Mouse (Mus musculus) thymus, adult 18-20 months (tissue): ENCODE measurements at regions not wholly inside any gene's neighbourhood (a gene's known extent, or its start where the extent isn't known, plus 50 kb on each side); places are given as distances from the start of the nearest gene placed in this dataset.
"Not testable (repeated sequence)": the region's sequence is repeated elsewhere in the genome, so short reads cannot be mapped to it uniquely, and the experiment has no call there.

Experiments
- DNase-seq, 2 experiments: peaks; one replicate each; pipeline ENCODE4 v3.0.0; 2022; ENCODE audit warnings: mixed read lengths in 2 of 2

- DNase-seq: not testable (repeated sequence)
These were observed 242.1 kb downstream of the Gm21863 start for GRCm38 (mm10) chr12:20196386-20196785.

GRCm38 (mm10) chr12:20196905-20197304 is 242.6 kb downstream of the Gm21863 start:
- DNase-seq: not testable (repeated sequence)

- DNase-seq: not testable (repeated sequence)
These were observed 269.6 kb downstream of the Gm21863 start for GRCm38 (mm10) chr12:20223921-20224320.

GRCm38 (mm10) chr12:20226831-20227230 is 272.5 kb downstream of the Gm21863 start:
- DNase-seq: not testable (repeated sequence)

GRCm38 (mm10) chr12:20227427-20228160 is 273.3 kb downstream of the Gm21863 start:
- DNase-seq: not testable (repeated sequence)

GRCm38 (mm10) chr12:20228321-20228999 is 274.2 kb downstream of the Gm21863 start:
- DNase-seq: not testable (repeated sequence)

GRCm38 (mm10) chr12:20229441-20229840 is 275.1 kb downstream of the Gm21863 start:
- not testable (repeated sequence) for DNase-seq

GRCm38 (mm10) chr12:20230141-20230892 is 276.0 kb downstream of the Gm21863 start:
- no peak for DNase-seq

GRCm38 (mm10) chr12:20230893-20231235 is 276.6 kb downstream of the Gm21863 start:
- no peak for DNase-seq

- DNase-seq: peak in 1 of 2 experiments; percentile 7
These were observed 277.2 kb downstream of the Gm21863 start for GRCm38 (mm10) chr12:20231528-20231927.

GRCm38 (mm10) chr12:20231986-20232541 is 277.8 kb downstream of the Gm21863 start:
- no peak for DNase-seq

GRCm38 (mm10) chr12:20232746-20233453 is 278.6 kb downstream of the Gm21863 start:
- DNase-seq: peak in 1 of 2 experiments; percentile 6

GRCm38 (mm10) chr12:20233454-20233831 is 279.1 kb downstream of the Gm21863 start:
- DNase-seq: no peak

- no peak for DNase-seq
These were observed 279.6 kb downstream of the Gm21863 start for GRCm38 (mm10) chr12:20233871-20234307.
